ENCODE assay signal across 9 mouse cellular contexts in the genomic region with DNA sequence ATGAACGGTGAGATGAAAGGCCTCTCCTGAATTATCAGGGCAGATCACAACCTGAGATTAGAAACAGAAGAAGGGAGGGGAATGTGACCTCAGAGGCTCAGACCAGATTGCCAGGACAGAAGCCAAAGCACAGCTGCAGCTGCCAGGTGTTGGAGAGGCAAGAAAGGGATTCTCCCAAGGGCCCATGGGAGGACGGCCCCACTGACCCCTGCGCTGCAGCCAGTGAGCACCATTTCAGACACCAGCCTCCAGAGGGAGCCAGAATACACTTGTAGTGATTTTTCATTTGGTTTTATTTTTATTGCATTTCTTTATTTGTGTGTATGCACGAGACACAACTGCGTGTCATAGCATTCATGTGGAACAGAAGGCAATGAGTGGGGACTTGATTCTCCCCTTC. TPM values are rescaled to one million over a fixed set of nuclear protein-coding genes. Genes with fewer than 3 reads are reported as not detected.
A peak's percentile ranks its signal among the peaks of the same experiment; 100 is the strongest.
DNase-seq lines count a peak whose midpoint lies in the region; ATAC-seq and TF ChIP-seq lines count a peak whose summit lies in the region.
"Had no signal": no experiment of that assay in that cellular context is flagged by ENCODE, and none has a peak within 500 bp of the region (broad histone marks: within the 10 kb centered on the region; RNA-seq: fewer than 3 reads in every experiment).

No protein-coding gene starts in this region.

- H3K9ac ChIP-seq in neural tube, embryonic 11.5 days (ENCODE audit: low read length) = no peak overlapping the region
- H3K9ac ChIP-seq: hindbrain, embryonic 15.5 days had no signal

- H3K4me2 ChIP-seq in neural tube, embryonic 11.5 days (ENCODE audit: low read depth) = no peak overlapping the region
- H3K4me2 ChIP-seq: hindbrain, embryonic 15.5 days had no signal

- no peaks in the 10 kb centered on the region; the same call in 1 of the 2 replicates for H3K36me3 ChIP-seq in neural tube, embryonic 11.5 days (ENCODE audit: control insufficient read depth, insufficient read depth, low read length)
- H3K36me3 ChIP-seq: hindbrain, embryonic 15.5 days had no signal

- no peaks in the 10 kb centered on the region for H3K27me3 ChIP-seq in Patski
- H3K27me3 ChIP-seq in neural tube, embryonic 11.5 days (ENCODE audit: control insufficient read depth, insufficient read depth, low read length) = peaks cover 11% of the 10 kb centered on the region
- H3K27me3 ChIP-seq: hindbrain, embryonic 15.5 days had no signal

- TF ChIP-seq CTCF in Patski (IDR thresholded peaks at IDR 0.05) = peak; percentile 81

- in situ Hi-C loops in Patski (cut with MboI; ENCODE audit: low pct_unique_long_range_greater_than_20kb) = loop anchor here (5.0 kb wide), 1 partner anchor 136 kb away; no protein-coding TSS in a partner anchor

- no peaks in the 10 kb centered on the region for H3K9me3 ChIP-seq in neural tube, embryonic 11.5 days (ENCODE audit: control insufficient read depth, low read length)
- H3K9me3 ChIP-seq: hindbrain, embryonic 15.5 days had no signal

- DNase-seq in left cerebral cortex, adult 18-20 months (ENCODE audit: low spot score in 2 of 2) = peak; percentile 48 to 58
- no peak for DNase-seq in left cerebral cortex, adult 11 months (ENCODE audit: low spot score)
- DNase-seq in Patski (ENCODE audit: low read depth, low spot score) = no peak
- DNase-seq in cerebellum, postnatal 10 days = peak; percentile 77 to 82
- peak; percentile 75 for DNase-seq in kidney, postnatal 10 days
- DNase-seq in neural tube, embryonic 11.5 days (ENCODE audit: low spot score) = peak; percentile 59

- ATAC-seq in Patski = no peak
- no peak for ATAC-seq in neural tube, embryonic 11.5 days (ENCODE audit: insufficient read depth, low FRiP score, low TSS enrichment)
- ATAC-seq in megakaryocyte-erythroid progenitor cell, adult 5-6 weeks (replicated peaks; ENCODE audit: low FRiP score, low TSS enrichment, poor library complexity, severe bottlenecking) = no peak

- POLR2A ChIA-PET in Patski (lab: Charles Lee) = no interaction called here

- no peak overlapping the region for H3K27ac ChIP-seq in neural tube, embryonic 11.5 days (ENCODE audit: low read depth, low read length)
- H3K27ac ChIP-seq: hindbrain, embryonic 15.5 days had no signal

- WGBS in neural tube, embryonic 11.5 days = 50% methylated on average over 5 of the region's 5 CpGs

- peaks cover 4% of the 10 kb centered on the region for H3K4me1 ChIP-seq in neural tube, embryonic 11.5 days (ENCODE audit: control insufficient read depth, insufficient read depth, low read length)

- CTCF ChIA-PET in Patski (lab: Charles Lee) = interaction anchor here (0.9 to 1.8 kb wide), 4 partner anchors 9 to 133 kb away, joined by 3 to 7 read pairs (median 4); a partner anchor contains a TSS

- H3K4me3 ChIP-seq in neural tube, embryonic 11.5 days (ENCODE audit: low read depth, low read length) = no peak overlapping the region
- H3K4me3 ChIP-seq: hindbrain, embryonic 15.5 days; myocyte had no signal

RNA-seq across cellular contexts. Expression of a gene that starts 13.7 kb away (rescaled TPM):
- 10 to 100 TPM; 10.5 to 12.6 TPM for total RNA-seq in left cerebral cortex, adult 18-20 months (2021)
- polyA plus RNA-seq in Patski (2021) = 23.7 TPM
- 25.5 and 26.2 TPM in 2 replicates for polyA plus RNA-seq in neural tube, embryonic 11.5 days (2014; fragmentation: Nextera tagmentation; extraction: Ambion mirVana)
- total RNA-seq in megakaryocyte-erythroid progenitor cell, adult 5-6 weeks (2014; fragmentation: Nextera tagmentation) = 23.6 and 42.3 TPM in 2 replicates
- total RNA-seq in megakaryocyte-erythroid progenitor cell, adult 5-6 weeks (2017) = 6.8 and 13.3 TPM in 2 replicates

RNA-seq across cellular contexts. Expression of a gene that starts 25.4 kb away (rescaled TPM):
- total RNA-seq in left cerebral cortex, adult 18-20 months (2021) = 10 to 100 TPM in 1 of 2 experiments, 1 to 10 TPM in 1; 9.5 to 19.9 TPM
- polyA plus RNA-seq in Patski (2021) = 0.33 TPM
- polyA plus RNA-seq in neural tube, embryonic 11.5 days (2014; fragmentation: Nextera tagmentation; extraction: Ambion mirVana) = 1.4 and 2.1 TPM in 2 replicates
- 1.9 and 43.9 TPM in 2 replicates for total RNA-seq in megakaryocyte-erythroid progenitor cell, adult 5-6 weeks (2014; fragmentation: Nextera tagmentation)
- total RNA-seq in megakaryocyte-erythroid progenitor cell, adult 5-6 weeks (2017) = 0.61 and 2.2 TPM in 2 replicates
- polyA plus RNA-seq: myocyte had no signal

RNA-seq across cellular contexts. Expression of a gene that starts 29.2 kb away (rescaled TPM):
- 10 to 100 TPM; 69.9 to 70.1 TPM for total RNA-seq in left cerebral cortex, adult 18-20 months (2021)
- 0.19 TPM for polyA plus RNA-seq in Patski (2021)
- 8.2 and 10.0 TPM in 2 replicates for polyA plus RNA-seq in neural tube, embryonic 11.5 days (2014; fragmentation: Nextera tagmentation; extraction: Ambion mirVana)
- total RNA-seq in megakaryocyte-erythroid progenitor cell, adult 5-6 weeks (2014; fragmentation: Nextera tagmentation) = not detected in 2 replicates
- total RNA-seq in megakaryocyte-erythroid progenitor cell, adult 5-6 weeks (2017) = not detected in 2 replicates

RNA-seq across cellular contexts. Expression of a gene that starts 56.8 kb away (rescaled TPM):
- 1 to 10 TPM; 2.3 to 3.0 TPM for total RNA-seq in left cerebral cortex, adult 18-20 months (2021)
- polyA plus RNA-seq in Patski (2021) = 0.03 TPM
- polyA plus RNA-seq in neural tube, embryonic 11.5 days (2014; fragmentation: Nextera tagmentation; extraction: Ambion mirVana) = not detected in 2 replicates
- 1.4 TPM in 1 of 2 replicates, not detected in the other for total RNA-seq in megakaryocyte-erythroid progenitor cell, adult 5-6 weeks (2014; fragmentation: Nextera tagmentation)
- 2.0 TPM in 1 of 2 replicates, not detected in the other for total RNA-seq in megakaryocyte-erythroid progenitor cell, adult 5-6 weeks (2017)

Comparison
In these comparisons a context has a peak if more than half of its experiments do, and no peak if none do; other contexts are left out.
1. DNase-seq: peak in left cerebral cortex, adult 18-20 months (2 of 2), cerebellum, postnatal 10 days (2 of 2), kidney, postnatal 10 days (single experiment) and neural tube, embryonic 11.5 days (single experiment); none in left cerebral cortex, adult 11 months (single experiment) and Patski (single experiment).
2. RNA of a gene that starts 29.2 kb away (total RNA-seq): 69.9 to 70.1 TPM in left cerebral cortex, adult 18-20 months; not detected in megakaryocyte-erythroid progenitor cell, adult 5-6 weeks; every median in the first group is over 10 times any median in the second.